Mouse (Mus musculus) thymus, postnatal 0 days (tissue): ENCODE results near the gene Ano1. TPM values are rescaled to one million over a fixed set of nuclear protein-coding genes. Genes with fewer than 3 reads are reported as not detected.

Experiments used
- DNase-seq: peaks from one replicate; pipeline ENCODE4 v3.0.0-alpha.2; 2015; ENCODE audit warnings: low spot score
- polyA plus RNA-seq: library from polyadenylated mRNA; unstranded; fragments of >200 nt; fragmentation: Nextera tagmentation; extraction: Ambion mirVana; gene quantifications from 2 replicates; pipeline ENCODE4 v1.2.1, GENCODE M21; 2015

Ano1 gene
- polyA plus RNA-seq, 1 experiment from 2014 or later, result 1.3 TPM

GRCm38 (mm10) chr7:144768845-144769244 is 17.1 kb upstream of the Ano1 start:
- DNase-seq, result no peak

GRCm38 (mm10) chr7:144764537-144765282 is 12.9 kb upstream of the Ano1 start:
- DNase-seq, result no peak

DNA sequence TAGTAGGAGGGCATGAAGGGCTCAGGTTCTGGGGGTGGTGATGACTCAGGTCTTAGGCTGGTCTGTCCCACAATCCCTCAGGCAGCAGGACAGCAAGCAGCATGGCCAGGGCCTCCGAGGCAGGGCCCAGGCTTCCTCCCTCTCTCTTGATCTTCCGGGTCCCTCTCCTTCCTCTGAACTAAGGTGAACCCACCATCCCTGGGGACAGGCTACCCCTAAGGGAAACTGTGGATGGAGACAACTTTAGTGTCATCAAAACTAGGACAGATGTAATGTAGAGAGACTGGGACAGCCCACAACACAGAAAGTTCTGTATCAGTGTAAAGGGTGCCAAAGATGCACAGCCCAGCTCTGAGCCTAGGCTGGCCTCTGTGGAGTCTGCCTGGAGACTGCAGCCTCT is 12.2 kb upstream of the Ano1 start:
- DNase-seq, result no peak

GRCm38 (mm10) chr7:144762496-144763235 is 10.9 kb upstream of the Ano1 start:
- DNase-seq, result no peak

DNA sequence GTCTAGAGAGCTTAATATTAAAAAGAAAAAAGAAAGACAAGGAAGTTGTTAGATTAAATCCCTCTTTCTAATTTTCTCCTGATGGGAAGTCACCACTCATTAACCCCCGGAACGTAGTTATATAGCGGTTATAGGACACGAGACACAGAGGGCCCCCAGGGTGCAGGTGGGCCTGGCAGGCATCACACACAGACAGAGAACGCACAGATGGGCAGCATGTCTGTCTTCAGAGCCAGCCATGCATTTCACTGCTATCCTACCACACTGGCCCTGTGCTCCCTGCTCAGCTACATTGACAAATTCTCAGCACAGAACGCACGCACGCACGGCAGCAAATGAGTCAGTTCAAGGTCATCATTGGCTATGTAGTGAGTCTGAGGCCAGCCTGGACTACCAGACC is 8.5 kb upstream of the Ano1 start:
- no peak for DNase-seq

GRCm38 (mm10) chr7:144759455-144759854 is 7.7 kb upstream of the Ano1 start:
- no peak for DNase-seq

GRCm38 (mm10) chr7:144755511-144756378 is 4.0 kb upstream of the Ano1 start:
- no peak for DNase-seq

GRCm38 (mm10) chr7:144754722-144755121 is 2.9 kb upstream of the Ano1 start:
- DNase-seq, result no peak

DNA sequence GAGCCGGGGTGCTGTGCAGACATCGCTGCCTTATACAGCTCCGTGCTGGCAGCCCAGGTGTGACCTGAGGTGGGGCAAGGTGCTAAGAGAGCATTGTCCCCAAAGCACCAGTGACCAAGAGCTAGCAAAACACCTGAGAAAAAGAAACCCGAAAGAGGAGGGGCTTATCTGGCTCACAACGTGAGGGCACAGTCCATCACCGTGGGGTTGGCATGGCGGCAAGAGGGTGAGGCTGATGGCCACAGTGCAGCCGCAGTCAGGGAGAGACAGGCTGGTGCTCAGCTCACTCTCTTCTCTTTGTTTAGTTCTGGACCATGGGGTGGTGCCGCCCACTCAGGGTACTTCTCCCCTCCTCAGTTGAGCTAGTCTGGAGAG is 1.9 kb upstream of the Ano1 start:
- no peak for DNase-seq

DNA sequence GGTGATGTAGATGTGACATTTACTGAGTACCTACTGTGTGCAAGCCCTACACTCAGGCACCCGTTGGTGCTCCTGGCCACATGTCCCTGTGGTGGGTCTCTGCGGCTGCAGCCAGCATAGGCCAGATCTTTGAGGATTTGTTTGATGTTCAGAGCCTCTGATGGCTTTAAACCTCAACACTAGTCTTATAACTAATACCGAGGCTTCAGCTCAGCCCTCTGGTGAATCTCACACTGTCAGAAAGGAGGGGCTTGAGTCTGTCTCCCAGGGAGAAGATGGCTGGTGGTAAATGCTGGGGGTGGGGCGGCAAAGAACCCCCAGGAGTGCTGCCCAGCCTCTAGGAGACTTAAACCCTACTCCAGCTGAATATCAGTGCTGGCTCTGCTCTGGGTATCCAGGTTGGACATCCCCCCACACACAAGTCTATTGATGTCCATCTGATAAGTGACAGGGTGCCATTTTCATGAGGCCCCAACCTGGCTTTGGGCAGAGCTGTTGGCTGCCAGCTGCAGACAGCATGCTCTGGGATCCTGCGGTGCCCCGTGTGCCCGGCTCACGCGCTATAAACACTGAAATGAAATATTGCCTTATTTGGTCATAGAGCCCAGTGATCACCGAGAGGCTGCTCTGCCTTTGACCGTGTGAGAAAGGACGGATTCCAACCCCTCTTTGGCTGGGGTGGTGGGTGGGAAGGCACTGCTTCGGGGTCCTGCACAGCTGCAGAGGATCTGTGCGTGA is 1.3 kb upstream of the Ano1 start:
- DNase-seq, result no peak

- DNase-seq, result no peak
Observed at GRCm38 (mm10) chr7:144747756-144748155, 4.0 kb downstream of the Ano1 start.

DNA sequence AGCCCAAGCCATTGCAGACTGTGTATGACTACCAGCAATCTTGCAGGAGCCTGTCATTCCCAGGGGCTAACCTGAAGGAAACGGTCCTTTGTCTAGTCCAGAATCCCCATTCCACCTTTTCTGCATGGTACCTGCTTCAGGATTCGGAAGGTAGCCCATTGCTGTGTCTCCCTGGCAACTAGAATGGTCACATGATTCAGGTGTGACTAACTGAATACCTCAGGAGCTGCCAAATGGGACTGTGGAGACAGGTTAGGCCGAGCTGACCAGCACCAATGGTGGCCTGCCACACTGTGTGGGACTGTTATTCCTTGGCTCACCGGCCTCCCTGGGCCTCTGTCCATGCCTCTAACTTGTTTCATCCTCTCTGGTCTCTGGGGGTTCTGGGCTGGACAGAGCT is 5.3 kb downstream of the Ano1 start:
- DNase-seq, result no peak

DNA sequence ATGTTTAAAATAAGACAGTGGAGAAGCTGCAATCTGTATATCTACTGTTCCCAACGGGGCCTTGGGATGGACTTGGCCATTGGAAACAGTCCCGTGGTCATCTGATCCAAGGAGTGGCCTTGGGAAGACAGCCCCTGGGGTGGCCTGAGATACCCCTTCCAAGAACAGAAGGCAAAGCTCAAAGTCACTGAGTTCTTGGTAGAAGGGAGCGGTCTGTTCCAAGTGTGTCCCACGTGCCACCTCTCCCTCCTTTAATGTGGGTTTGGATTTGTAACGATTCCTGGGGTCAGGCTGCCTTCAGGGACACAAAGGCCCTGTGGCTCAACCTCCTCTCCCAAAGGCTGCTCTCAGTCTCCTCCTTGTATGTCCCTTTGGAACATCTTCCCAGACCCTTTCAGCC is 7.9 kb downstream of the Ano1 start:
- no peak for DNase-seq

DNA sequence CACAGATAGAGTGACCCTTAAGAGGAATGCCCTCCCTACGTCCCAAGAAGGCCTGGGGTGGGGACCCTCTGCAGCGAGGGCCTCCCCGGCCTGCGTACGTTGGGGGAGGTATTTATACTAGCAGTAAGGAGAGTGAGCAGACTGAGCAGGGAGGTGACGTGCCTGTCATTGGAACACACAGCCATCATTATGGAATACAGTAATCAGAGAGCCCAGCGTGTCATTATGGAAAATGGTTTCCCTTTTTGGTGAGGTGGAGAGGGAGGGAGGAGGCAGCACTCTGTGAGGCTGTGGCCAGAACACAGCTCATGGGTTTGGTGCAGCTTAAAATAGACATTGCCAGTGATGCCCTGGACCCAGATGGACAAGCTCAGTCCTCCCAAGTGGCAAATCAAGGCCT is 11.1 kb downstream of the Ano1 start:
- no peak for DNase-seq

DNA sequence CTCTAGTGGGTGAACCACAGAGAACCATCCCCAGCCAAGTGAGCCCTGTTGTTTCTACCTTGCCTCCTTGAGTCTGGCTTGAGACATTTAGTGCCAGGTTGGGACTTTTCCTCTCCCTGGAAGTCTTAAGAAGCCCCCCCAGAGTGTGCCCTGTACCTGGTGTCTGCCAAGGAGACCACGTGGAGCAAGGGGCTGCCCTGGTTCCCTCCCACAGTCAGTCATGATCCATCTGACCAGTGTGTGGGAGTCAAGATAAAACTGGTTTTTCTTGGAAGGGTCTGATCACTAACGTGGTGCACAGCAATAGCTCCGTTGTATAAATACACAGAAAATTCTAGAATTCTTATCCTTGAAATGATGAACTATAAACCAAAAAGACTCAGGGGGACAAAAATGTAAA is 12.0 kb downstream of the Ano1 start:
- no peak for DNase-seq

- no peak for DNase-seq
Observed at GRCm38 (mm10) chr7:144738357-144738798, 13.4 kb downstream of the Ano1 start.

DNA sequence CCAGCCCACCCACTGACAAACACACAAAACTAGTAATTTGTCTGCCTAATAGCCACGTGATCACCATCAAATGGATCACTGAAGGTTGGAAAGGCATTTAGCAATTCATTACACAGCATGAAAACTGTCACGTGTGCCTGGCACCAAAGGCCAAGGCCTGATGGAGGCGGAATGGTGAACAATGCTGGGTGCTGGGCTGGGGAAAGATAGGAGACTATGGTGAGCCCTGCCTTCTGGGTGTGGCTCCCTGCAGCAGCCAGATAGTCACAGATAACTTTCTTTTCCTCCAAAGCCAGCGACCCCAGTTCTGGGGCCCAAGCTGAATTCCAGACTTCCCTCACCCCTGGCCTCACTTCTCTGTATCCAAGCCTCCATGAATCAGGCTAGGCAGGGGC is 19.9 kb downstream of the Ano1 start:
- no peak for DNase-seq

GRCm38 (mm10) chr7:144731182-144731896 is 20.4 kb downstream of the Ano1 start:
- DNase-seq, result no peak

DNA sequence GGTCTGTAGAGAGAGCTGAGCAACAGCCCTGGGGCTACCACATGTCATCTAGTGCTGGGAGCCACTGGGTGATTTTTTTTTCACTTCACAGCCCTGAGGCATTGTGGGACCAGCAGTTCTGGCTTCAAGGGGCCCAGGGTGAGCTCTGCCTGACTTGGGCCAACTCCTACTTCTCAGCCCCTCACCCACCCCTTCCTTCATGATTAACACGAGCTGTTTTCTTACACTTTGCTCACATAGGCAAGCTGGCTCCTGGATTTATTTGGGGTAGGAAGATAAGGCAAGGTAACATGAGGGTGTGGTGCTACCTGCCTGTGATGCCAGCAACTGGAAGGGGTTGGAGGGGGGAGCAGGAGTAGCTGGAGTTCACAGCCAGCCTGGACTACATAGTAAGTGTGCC is 27.5 kb downstream of the Ano1 start:
- DNase-seq, result no peak

DNA sequence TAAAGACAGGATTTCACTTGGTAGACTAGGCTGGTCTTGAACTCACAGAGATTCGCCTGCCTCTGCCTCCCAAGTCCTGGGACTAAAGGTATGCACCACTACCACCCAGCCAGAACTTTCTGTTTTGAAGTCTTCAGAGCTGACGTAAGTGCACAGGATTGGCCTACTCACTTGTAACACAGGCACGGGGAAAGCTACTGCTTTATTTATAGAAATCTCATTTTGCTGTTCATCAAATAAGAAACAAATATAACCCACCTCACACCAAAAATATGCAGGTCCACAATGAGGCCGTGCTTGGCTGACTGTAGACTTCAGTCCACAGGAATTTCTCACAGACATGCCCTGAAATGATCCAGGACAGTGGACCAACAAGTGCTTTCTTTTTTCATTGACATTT is 31.8 kb downstream of the Ano1 start:
- DNase-seq, result no peak

GRCm38 (mm10) chr7:144717736-144718135 is 34.0 kb downstream of the Ano1 start:
- no peak for DNase-seq
